Mouse (Mus musculus) ES-E14 (cell line): ENCODE measurements around the gene Samd9l.
"Not testable (repeated sequence)": the region's sequence is repeated elsewhere in the genome, so short reads cannot be mapped to it uniquely, and the experiment has no call there.

Experiments used
- CHD2 ChIP-seq: IDR thresholded peaks from 2 replicates; pipeline ENCODE4 v1.6.1; 2014; ENCODE audit warnings: mild to moderate bottlenecking, low read depth, low read length, inconsistent platforms
- HCFC1 ChIP-seq: IDR thresholded peaks from 2 replicates; pipeline ENCODE4 v1.6.1; 2012; ENCODE audit warnings: low read length, inconsistent platforms, borderline replicate concordance; ENCODE audit not compliant: insufficient read depth
- MAFK ChIP-seq: IDR thresholded peaks from 2 replicates; pipeline ENCODE4 v1.6.1; 2014; ENCODE audit warnings: mild to moderate bottlenecking, low read depth, low read length, inconsistent platforms; ENCODE audit not compliant: insufficient read depth
- ZC3H11A ChIP-seq: IDR thresholded peaks from 2 replicates; pipeline ENCODE4 v1.6.1; 2012; ENCODE audit warnings: low read depth, mild to moderate bottlenecking, inconsistent platforms, low read length, borderline replicate concordance
- ZNF384 ChIP-seq: IDR thresholded peaks from 2 replicates; pipeline ENCODE4 v1.6.1; 2012; ENCODE audit warnings: low read depth, low read length, inconsistent platforms

DNA sequence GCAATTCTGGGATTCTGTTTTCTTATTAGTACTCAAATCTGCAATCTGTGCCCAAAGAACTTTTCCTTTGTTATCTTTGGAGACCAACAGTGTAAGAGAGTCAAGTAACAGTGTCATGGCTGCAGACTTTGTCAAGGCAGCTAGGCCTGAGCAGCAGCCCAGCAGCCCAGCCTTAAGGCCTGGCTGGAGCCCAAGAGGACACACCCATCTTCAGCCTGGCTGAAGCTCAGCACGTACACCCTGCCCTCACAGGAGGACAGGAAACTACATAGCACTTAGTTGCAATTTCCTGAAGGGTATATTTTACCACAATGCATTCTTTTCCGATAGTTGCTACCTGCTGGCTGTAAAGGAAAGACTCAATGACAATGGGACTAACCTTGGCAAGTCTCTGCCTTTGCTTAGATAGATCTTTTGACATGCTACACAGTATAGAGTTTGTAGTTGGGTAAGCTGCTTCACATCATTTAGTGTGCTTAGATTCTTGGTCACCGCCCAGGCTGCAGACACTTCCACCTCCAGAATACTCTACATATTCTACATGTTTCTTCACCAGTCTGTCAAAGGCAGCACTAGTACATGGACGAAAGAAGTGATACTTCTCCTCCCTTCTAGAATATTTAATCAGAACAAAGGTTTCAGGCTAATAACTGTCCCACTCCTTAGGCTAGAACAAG lies 15.1 kb downstream of the Samd9l start:
- TF ChIP-seq HCFC1, ZNF384, ZC3H11A, MAFK, CHD2: not testable (repeated sequence)
